Mouse (Mus musculus) urinary bladder, postnatal 14 days (tissue): Measurements from ENCODE around the gene Cacna1h.

Experiments
- DNase-seq: peaks from one replicate; pipeline ENCODE4 v3.0.0; 2021; ENCODE audit warnings: low spot score

Cacna1h gene

GRCm38 (mm10) chr17:25433617-25434606 is at the start of gene Cacna1h:
Cacna1h (minus strand) TSS chr17:25433783.
- DNase-seq = peak; percentile 55

GRCm38 (mm10) chr17:25482092-25482491 is 48.5 kb upstream of the Cacna1h start:
- DNase-seq = no peak

GRCm38 (mm10) chr17:25480820-25481219 is 47.2 kb upstream of the Cacna1h start:
- DNase-seq = no peak

GRCm38 (mm10) chr17:25480152-25480551 is 46.6 kb upstream of the Cacna1h start:
- DNase-seq = no peak

GRCm38 (mm10) chr17:25475946-25476744 is 42.6 kb upstream of the Cacna1h start:
- peak; percentile 57 for DNase-seq

- peak; percentile 72 for DNase-seq
Measured at GRCm38 (mm10) chr17:25474330-25475077, 40.9 kb upstream of the Cacna1h start.

GRCm38 (mm10) chr17:25472044-25472443 is 38.5 kb upstream of the Cacna1h start:
- peak; percentile 18 for DNase-seq

- peak; percentile 28 for DNase-seq
Measured at GRCm38 (mm10) chr17:25471418-25471817, 37.8 kb upstream of the Cacna1h start.

- DNase-seq = peak; percentile 63
Measured at GRCm38 (mm10) chr17:25469798-25470197, 36.2 kb upstream of the Cacna1h start.

GRCm38 (mm10) chr17:25468301-25468700 is 34.7 kb upstream of the Cacna1h start:
- DNase-seq = no peak

GRCm38 (mm10) chr17:25467781-25468180 is 34.2 kb upstream of the Cacna1h start:
- DNase-seq = no peak

GRCm38 (mm10) chr17:25466257-25466656 is 32.7 kb upstream of the Cacna1h start:
- DNase-seq = no peak

- no peak for DNase-seq
Measured at GRCm38 (mm10) chr17:25464091-25464490, 30.5 kb upstream of the Cacna1h start.

GRCm38 (mm10) chr17:25463326-25463945 is 29.9 kb upstream of the Cacna1h start:
- DNase-seq = no peak

- DNase-seq = peak; percentile 18
Measured at GRCm38 (mm10) chr17:25462236-25462875, 28.8 kb upstream of the Cacna1h start.

- no peak for DNase-seq
Measured at GRCm38 (mm10) chr17:25456540-25456939, 23.0 kb upstream of the Cacna1h start.

- DNase-seq = no peak
Measured at GRCm38 (mm10) chr17:25454272-25454671, 20.7 kb upstream of the Cacna1h start, which contains the start of gene Tekt4. Tekt4 (plus strand) TSS chr17:25454615.

- DNase-seq = no peak
Measured at GRCm38 (mm10) chr17:25452246-25452965, 18.8 kb upstream of the Cacna1h start.

GRCm38 (mm10) chr17:25450329-25450728 is 16.7 kb upstream of the Cacna1h start:
- no peak for DNase-seq

- DNase-seq = no peak
Measured at GRCm38 (mm10) chr17:25447865-25448264, 14.3 kb upstream of the Cacna1h start.
